Mouse (Mus musculus): Measurements from ENCODE around the gene Igf2r.

The Igf2r gene

DNA sequence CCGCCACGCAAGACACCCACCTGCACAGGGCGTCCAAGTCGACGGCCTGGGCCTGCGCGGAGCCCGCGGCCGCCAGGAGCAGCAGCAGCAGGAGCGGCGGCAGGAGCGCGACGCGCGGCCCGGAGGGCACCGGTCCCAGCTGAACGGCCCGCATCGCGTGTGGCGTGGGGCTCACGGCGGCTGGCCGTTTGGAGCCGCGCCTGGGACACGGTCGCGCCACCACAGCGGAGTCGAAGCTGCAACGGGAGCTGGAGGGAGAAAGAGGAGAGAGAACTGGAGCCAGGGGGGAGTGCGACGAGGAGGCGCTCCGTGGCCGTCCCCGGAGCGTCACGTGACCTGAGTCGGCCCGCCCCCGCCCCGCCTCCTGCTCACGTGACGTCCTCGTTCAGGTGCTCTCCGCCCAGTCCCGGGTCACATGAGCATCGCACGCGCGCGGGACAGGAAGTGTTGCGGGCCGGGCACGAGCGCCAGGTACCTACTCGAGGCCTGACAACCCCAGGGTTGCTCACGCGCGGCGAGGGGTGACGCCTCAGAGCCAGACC lies at the start of gene Igf2r:
Gene Igf2r, minus strand, starts transcription at position 285 of the 542 bp plus-strand sequence.
- in situ Hi-C loops (cut with MboI), result no loop called here

DNA sequence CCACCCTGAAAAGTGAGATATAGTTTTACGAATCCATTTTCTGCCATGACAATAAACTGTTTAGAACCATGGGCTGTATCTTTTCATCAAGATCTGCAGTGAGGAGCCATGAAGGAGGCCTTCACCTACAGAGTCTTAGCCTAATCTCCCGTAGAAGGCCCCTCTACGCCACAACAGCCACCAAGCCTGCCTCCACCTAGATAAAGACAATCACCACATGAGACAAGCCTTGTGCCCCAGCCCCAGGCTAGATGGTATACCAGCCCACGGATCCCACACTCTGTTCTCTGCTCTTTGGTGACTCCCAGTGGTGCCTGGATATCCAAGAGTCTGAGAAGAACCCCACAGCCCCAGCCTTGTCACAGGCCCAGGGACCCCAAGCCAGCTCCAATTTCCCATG lies 46.4 kb upstream of the Igf2r start:
- in situ Hi-C loops (cut with MboI), result loop anchor here (10.0 to 25.0 kb wide), 2 partner anchors 121 to 279 kb away; no protein-coding TSS in a partner anchor

DNA sequence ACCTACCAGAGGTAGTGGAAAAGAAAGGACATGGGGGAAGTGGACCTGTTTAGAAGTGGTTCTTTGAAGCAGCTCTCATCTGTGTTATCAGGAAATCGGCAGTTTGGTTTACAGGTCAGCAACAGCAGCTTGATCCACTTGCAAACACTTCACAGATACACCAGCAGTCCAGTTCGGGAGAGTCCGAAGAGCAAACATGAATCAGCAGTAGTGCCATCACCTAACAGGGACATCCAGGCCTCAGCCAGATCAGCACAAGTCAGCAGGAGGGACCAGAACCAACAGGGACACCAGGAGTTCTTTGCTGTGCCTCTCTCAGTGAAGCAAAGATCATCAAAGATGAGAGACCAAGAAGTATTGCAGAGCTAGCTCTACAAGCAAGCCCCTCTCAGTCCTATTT lies 45.0 kb upstream of the Igf2r start:
- in situ Hi-C loops (cut with MboI), result loop anchor here (10.0 to 25.0 kb wide), 2 partner anchors 120 to 277 kb away; no protein-coding TSS in a partner anchor

DNA sequence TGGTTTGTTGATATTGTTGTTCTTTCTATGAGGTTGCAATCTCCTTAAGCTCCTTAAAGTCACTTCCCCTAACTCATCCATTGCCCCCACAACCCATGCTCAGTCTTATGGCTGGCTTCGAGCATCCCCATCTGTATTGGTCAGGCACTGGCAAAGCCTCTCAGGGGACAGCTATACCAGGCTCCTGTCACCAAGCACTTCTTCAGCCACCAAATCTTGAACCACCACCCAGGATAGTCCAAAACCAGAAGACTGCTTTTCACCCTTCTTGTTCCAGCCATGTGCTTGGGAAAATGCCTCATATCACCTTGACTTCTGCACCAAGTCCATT lies 41.5 kb upstream of the Igf2r start:
- in situ Hi-C loops (cut with MboI), result loop anchor here (10.0 to 25.0 kb wide), 2 partner anchors 116 to 274 kb away; no protein-coding TSS in a partner anchor

DNA sequence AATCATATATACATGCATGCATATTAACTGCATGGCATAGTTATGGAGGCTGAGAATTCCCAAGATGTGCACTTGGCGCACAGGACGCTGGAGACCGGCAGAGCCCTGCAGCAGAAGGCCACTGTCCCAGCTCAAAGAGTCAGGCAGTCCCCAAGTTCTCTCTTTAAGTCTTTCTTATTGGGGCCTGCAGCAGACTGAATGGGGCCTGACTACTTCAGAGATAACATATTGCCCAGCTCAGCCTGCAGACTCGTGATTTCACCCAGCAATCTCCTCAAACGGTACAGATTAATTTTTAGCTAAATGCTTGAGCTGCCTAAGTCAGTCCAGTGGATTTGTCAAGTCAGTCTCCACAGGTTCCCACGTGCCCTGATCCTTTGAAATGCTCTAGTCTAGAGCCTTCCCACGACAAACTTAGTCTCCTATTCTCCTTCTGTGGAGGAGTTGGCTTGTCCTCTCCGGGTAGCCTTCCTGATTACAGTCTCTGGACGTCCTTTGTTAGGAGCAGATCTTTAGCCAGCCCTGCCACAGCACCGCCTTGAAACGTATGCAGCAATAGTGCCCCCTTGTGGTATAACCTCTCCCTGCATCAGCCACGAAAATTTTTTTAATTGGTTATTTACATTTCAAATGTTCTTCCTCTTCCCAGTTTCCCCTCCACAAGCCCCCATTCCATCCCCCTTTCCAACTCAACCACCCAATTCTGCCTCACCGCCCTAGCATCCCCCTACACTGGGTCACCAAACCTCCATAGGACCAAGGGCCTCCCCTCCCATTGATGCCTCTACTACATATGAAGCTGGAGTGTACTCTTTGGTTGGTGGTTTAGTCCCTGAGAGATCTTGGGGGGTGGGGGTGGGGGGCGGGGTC lies 40.9 kb upstream of the Igf2r start:
- in situ Hi-C loops (cut with MboI), result loop anchor here (10.0 to 25.0 kb wide), 2 partner anchors 116 to 273 kb away; no protein-coding TSS in a partner anchor

DNA sequence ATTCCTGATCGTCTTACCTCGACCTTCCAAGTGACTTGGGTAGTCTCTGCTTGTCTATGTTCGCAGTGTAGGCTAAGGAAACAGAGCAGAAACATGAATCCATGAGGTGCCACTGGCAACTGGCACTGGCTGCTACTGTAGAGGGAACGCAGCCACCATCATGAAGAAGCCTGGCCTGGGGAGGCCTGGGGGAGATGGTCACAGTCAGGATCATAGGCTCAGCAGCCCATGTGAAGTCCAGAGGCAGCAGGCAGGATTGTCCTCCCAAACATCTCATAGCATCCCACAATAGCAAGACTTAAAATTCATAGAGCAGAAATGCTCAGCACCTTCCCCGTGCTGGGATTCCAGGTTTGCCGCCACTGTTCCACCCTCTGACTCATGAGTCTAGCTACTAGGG lies 39.4 kb upstream of the Igf2r start:
- in situ Hi-C loops (cut with MboI), result loop anchor here (25.0 kb wide), 1 partner anchor 272 kb away; no protein-coding TSS in a partner anchor

DNA sequence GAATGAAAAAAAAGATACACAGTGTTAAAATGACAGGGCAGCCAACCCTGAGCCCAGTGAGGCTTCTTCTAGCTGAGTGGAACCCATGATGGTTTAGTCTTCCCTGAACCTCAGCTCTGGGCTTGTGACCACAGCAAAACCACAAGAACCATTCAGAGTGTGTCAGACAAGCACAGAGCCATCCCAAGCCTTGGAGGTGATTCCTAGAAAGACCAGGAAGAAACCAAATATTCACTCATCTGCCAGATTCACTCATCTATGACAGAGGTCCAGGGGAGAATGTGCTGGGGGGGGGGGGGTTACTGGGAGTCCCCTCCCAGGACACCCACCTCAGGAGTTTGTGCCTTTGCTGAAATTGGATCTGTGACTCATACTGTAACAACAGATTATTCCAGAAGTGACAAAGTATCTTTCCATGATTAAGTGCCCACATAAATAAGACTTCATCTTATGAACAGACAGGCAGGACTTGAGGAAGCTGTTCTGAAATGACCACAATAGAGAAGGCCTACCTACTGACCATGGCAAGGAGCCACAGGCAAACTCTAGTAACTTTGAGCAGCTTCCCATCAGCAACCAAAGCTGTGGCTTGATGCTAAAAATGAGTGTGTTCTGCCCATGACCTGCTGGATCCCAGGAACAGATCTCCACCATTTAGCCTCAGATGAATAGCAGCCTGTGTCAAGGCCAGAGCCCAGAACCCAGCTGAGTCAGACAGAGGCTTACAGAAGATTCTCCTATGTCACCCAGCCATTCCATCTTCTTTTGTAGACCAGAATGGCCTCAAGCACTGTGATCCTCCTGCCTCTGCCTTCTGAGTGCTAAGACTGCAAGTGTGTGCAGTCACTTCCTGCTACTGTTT lies 35.4 kb upstream of the Igf2r start:
- in situ Hi-C loops (cut with MboI), result loop anchor here (25.0 kb wide), 1 partner anchor 268 kb away; no protein-coding TSS in a partner anchor

DNA sequence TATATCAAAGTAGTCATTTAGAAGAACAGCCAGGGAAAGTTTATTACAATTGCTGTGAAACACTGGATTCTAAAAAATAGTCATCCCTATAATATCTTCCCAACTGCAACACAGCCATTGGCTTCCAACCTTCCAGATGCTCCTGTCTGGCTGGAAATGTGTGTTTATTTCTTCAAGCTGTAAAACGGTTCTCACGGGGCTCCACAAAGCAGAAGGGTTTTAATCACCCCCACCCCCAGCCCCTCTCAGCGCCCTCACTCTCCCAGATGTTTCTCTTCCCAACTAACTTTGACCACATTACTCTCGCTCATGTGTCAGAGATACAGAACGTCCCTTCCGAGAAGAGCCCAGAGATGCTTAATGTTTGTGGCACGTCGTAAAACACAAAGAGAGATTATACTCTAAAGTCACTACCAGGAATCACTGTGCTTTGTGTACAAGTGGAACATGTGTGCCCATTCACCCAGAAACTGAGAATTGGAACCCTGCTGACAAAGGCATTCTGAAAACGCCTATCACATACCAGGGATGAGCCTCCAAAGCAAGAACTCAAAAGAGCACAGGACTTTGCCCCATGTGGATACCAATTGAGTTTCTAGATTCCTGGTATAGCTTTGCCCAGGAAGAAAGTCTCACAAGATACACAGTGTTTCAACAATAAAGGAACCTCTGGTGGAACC lies 32.5 kb upstream of the Igf2r start:
- in situ Hi-C loops (cut with MboI), result loop anchor here (25.0 kb wide), 1 partner anchor 265 kb away; no protein-coding TSS in a partner anchor

DNA sequence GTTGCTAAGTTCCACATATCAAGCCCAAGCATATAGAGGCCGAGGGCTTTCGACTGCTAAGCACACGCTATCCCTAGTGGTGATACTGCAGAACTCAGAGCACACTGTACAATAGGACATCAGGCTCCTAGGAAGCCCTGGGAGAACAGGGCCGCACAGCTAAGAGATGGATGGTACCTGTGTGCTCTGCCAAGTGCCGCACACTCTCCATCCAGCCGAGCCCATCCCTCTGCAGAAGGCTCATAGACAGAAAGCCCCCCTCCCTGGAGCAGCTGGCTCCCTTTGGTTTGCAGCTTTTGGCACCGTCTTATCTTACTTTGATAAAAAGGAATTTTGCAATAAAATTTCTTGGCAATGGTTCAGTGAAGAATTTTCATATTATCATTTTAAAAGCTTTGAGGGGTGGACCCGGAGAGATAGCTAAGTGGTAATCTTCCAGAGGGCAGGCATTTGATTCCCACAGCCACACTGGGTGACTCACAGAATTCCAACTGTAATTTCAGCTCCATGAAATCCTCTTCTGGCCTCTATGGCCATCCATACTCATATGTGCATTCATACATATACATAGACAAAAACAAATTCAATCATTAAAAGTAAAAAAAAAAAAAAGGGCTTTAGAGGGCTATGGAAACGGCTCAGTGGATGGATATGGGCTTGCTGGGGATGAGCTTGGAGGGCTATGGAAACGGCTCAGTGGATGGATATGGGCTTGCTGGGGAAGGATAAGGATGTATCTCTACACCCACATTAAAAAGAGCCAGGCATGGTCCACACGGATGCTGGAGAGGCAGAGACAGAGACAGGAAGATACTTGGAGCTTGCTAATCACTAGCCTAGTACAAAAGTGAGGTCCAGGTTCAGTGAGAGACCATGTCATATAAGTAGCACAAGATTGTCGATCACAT lies 30.2 kb upstream of the Igf2r start:
- in situ Hi-C loops (cut with MboI), result loop anchor here (25.0 kb wide), 1 partner anchor 262 kb away; no protein-coding TSS in a partner anchor

DNA sequence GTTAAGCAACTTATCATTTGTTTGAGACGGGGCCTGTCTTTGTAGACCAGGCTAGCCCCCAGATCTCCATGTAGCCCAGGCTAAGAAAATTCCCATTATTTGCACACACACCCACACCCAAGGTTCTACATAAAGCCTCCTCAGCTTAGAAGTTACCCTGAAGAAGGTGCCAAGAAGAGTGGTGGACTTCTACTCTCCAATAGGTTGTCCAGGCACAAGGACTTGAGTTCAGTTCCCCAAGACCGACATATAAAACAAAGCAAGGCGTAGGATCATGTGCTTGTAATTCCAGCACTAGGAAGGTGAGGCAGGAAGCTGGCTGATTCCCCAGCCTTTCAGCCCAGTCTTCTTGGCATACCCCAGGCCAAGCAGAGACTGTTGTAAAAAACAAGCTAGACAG lies 29.1 kb upstream of the Igf2r start:
- in situ Hi-C loops (cut with MboI), result no loop called here

DNA sequence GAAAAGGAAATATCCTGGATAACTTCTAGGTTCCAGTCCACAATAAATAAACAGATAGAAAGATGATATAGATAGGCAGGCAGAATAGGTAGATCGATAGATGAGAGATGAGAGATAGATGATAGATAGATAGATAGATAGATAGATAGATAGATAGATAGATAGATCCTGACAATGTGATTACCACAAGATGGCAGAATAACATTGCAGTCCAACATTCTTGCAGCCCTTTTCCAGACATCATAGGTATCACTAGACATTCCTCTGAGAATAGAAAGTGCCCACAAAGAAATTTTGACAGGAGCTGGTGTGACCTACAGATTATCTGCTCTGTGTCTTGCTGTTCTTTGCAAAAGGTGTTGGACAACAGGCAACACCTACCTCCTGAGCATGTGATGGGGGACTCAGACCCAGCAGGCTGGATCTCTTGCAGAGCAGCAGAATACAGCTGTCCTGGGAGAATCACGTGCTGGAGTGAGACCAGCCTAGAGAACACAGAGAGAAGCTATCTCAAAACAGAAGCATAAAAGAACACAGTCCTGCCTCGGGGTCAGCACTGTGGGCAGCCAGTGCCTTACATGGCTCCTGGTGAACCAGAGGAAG lies 28.1 kb upstream of the Igf2r start:
- in situ Hi-C loops (cut with MboI), result no loop called here

DNA sequence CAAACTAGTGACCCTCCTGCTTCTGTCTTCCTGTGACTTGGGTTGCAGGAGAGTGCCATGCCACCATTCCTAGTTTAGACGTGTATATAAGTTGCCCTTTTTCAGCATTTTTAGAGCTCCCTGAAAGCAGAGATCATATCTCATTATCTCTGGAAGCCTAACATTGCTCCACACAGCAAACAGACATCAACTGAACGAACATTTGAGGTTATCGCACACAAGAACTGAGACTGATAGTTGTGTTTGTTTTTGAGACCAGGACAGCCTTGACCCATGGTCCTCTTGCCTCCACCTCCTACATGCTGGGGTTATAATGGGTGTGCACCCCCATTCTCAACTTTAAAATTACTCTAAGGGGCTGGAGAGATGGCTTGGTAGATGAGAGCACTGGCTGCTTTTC lies 27.2 kb upstream of the Igf2r start:
- in situ Hi-C loops (cut with MboI), result no loop called here

DNA sequence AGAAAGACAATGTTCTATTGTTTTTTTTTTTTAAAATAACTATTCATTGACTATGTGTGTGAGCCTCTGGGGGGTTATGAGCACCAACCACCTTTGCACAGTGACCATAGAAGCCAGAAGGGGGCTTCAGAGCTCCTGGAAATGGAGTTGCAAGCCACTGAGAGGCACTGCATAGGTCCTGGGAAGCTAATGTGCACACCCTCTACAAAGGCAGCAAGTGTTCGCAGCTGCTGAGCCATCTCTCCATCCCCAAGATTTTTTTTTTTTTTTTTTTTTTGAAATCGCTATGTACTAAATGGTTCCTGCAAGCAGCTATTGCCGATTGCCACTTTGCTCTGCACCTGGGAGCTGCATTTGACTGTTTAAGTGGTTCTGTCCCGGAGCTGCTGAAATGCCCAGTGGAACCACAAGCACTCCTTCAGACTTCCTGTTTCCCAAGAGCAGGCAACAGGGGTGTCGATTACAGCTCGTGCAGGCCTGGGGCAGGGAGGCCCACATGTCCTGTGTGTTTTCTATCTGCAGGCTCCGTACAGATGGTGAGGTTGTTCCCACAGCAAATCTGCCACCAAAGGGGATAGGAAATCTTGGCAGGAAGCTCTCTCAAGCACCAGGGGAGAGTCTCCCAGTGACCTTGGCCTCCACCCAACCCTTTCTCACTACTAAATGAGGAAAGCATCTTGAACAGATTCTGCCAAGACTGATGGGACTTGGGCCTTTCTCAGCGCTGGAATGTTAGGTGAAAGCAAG lies 24.4 kb upstream of the Igf2r start:
- in situ Hi-C loops (cut with MboI), result no loop called here

DNA sequence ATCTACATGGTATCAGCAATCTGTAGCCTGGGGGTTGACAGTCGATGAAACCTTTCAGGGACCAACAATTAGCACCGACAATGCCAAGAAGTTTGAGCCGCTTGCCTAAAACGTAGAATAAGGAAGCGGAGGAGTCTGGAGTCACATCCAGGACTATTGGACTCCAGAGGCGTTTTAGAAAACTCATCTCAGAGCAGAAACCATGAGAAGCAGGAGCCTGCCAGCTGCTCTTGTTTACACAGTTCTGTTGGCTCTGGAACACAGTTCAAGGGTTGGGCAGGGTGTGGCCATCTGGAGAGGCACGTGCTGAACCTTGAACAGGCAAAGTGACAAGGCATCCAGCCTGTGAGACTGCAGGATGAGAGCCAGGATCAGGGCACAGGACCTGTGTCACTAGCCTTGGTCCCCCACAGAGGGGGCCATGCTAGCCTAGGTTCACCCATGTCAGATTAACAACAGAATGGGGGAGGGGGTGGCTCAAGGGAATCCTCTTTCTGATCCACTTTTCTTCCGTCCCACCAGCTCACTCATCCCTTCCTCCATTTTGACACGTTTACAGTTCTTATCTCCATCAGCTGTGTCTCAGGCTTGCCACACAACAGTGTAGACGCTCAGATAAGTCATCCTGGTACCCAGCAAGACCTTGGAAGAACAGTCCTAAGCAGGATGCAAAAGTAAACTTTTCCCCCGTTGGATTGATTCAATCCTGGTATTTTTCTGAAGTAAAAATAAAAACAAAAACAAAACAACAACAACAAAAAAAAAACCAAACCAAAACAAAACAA lies 23.1 kb upstream of the Igf2r start:
- in situ Hi-C loops (cut with MboI), result no loop called here

DNA sequence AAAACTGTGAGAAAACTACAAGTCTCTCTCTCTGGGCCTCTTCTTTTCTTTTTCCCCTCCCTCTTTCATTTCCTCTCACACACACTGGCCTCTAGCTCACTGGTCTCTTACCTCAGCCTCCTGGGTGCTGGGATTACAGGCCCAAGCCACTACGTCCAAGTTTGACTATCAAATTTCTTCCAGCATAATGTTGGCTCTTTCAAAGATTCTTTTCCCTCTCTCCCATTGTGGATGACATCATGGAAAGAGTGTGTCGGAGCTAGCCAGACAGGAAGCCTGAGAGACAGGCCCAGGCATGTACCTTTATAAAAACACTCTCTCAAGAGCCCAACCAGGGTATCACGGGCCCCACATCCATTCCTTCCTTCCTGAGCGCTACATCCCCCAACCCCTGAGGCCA lies 22.0 kb upstream of the Igf2r start:
- in situ Hi-C loops (cut with MboI), result no loop called here

DNA sequence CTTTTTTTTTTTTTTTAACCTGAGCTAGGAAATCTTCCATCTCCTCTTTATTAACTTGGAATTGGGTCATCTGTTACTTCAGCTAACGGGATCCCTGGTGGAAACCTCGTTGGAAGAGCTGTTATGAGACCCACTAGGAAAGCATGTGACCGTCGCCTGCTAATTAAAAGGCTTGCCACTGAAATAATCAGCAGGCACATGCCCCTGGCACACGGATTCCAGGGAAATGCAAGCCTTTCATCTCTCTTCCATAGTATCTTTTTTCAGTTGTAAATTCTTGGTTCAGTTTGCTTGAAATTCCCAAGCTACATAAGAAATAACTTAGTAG lies 21.6 kb upstream of the Igf2r start:
- in situ Hi-C loops (cut with MboI), result no loop called here

DNA sequence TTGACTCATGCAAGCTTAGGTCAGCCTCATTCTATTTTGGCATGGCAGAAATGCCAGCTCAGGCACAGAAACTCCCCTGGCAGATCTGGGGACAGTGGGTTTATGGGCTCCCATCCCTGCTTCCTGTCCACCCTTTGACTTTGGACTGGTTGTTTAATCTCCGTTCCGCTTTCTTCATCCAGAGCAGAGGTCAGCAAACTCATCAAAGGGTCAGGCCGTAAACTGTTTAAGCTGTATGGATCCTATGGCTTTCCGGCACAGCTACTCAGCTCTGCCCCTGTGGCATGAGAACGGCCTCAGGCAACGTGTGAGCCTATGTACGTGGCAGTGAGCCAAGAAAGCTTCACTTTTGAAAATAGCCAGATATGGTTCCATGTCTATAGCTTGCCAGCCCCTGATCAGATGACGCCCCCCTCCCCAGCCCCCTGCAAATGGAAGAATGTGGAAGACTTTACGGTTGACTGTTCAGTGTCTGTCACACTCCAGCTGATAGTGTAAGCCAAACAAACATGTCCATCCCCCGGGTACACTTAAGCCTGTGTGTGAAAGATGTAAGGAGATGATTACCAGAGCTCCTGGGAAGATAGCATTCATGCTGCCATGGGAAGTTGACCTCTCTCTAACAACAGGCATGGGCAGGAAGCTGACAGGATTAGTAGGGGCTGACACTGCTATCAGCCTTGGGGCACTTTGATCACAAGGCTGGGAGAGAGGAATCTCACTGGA lies 21.1 kb upstream of the Igf2r start:
- in situ Hi-C loops (cut with MboI), result no loop called here

Measured in mature B cell (primary cell).